Mouse (Mus musculus) kidney, embryonic 14.5 days (tissue): ENCODE results near the gene Gm12184. TPM values are rescaled to one million over a fixed set of nuclear protein-coding genes. Genes with fewer than 3 reads are reported as not detected.
A peak's percentile ranks its signal among the peaks of the same experiment; 100 is the strongest.

ENCODE experiments used
- ATAC-seq: fragments of 200-750 bp; cut with Nextera tagmentation; 2 replicates; pipeline ENCODE4 v1.8.0; 2017; ENCODE audit warnings: moderate number of reproducible peaks, mild to moderate bottlenecking, moderate TSS enrichment, moderate library complexity; ENCODE audit not compliant: low FRiP score, low TSS enrichment
- H3K27ac ChIP-seq: fragments of 300-500 bp; sonication (generic); 2 replicates; pipeline ENCODE4 v1.5.1; 2014; ENCODE audit warnings: low read depth, mild to moderate bottlenecking, low read length, moderate library complexity, mixed read lengths
- H3K27me3 ChIP-seq: fragments of 300-500 bp; sonication (generic); 2 replicates; pipeline ENCODE4 v1.6.1; 2014; ENCODE audit warnings: mild to moderate bottlenecking, low read length; ENCODE audit not compliant: control insufficient read depth, insufficient read depth
- H3K36me3 ChIP-seq: fragments of 300-500 bp; sonication (generic); 2 replicates; pipeline ENCODE4 v1.6.1; 2014; ENCODE audit warnings: low read length, mixed read lengths; ENCODE audit not compliant: control insufficient read depth, insufficient read depth
- H3K4me1 ChIP-seq: fragments of 300-500 bp; sonication (generic); 2 replicates; pipeline ENCODE4 v1.6.1; 2014; ENCODE audit warnings: low read length, mixed read lengths; ENCODE audit not compliant: control insufficient read depth, insufficient read depth
- H3K4me2 ChIP-seq: fragments of 300-500 bp; sonication (generic); replicated peaks from 2 replicates; pipeline ENCODE4 v1.6.1; 2014; ENCODE audit warnings: low read depth, mild to moderate bottlenecking, low read length
- H3K4me3 ChIP-seq: fragments of 300-500 bp; sonication (generic); 2 replicates; pipeline ENCODE4 v1.5.1; 2014; ENCODE audit warnings: mild to moderate bottlenecking, low read length
- H3K9ac ChIP-seq: fragments of 300-500 bp; sonication (generic); 2 replicates; pipeline ENCODE4 v1.6.1; 2014; ENCODE audit warnings: low read depth, mild to moderate bottlenecking, low read length, moderate library complexity
- H3K9me3 ChIP-seq: fragments of 300-500 bp; sonication (generic); 2 replicates; pipeline ENCODE4 v1.6.1; 2016; ENCODE audit warnings: low read length; ENCODE audit not compliant: control insufficient read depth
- WGBS: fragments of 180-500 bp; shearing (Covaris S2); extraction: QIAGEN DNeasy Blood & Tissue Kit; methylation state at CpG from one replicate; pipeline ENCODE4 v1.1.7; 2014; 5-methylcytosine and 5-hydroxymethylcytosine counted together
- polyA plus RNA-seq: library from polyadenylated mRNA; unstranded; fragments of >200 nt; fragmentation: Nextera tagmentation; extraction: Ambion mirVana; gene quantifications from 2 replicates; pipeline ENCODE4 v1.2.1, GENCODE M21; 2014

Gm12184 gene
- polyA plus RNA-seq, 1 experiment from 2014 or later, result 7.6 TPM

DNA sequence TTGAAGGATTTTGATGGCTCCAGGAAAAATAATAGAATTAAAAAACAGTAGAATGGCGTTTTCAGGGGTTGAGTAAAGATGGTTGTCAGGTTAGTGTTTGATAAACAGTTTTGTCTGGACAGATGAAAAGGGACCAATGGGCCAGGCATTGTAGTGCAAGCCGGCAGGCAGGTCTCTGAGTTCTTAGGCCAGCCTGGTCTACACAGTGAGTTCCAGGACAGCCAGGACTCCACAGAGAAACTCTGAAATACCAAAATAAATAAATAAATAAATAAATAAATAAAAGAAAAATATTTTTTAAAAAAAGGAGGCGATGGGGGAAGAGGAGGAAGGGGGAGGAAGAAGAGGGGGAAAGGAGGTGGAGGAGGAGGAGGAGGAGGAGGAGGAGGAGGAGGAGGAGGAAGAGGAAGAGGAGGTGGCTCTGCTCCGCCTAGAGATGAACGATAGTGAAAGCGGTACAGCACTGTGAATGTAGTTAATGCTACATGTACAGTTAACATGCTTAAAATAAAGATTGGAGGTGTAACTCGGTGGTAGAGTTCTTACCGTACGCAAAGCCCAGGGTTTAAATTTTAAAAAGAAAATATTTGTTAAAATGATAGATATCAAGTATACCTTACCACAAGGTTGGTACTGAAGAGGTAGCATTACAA is 6.7 kb upstream of the Gm12184 start:
- Histone ChIP-seq H3K36me3 (no peaks in the 10 kb centered on the region), H3K4me2 (peak overlapping the region; percentile 43), H3K27me3 (peaks cover 4% of the 10 kb centered on the region; the same call in 1 of the 2 replicates), H3K9me3 (no peaks in the 10 kb centered on the region), H3K9ac (no peak overlapping the region), H3K4me3 (peak overlapping the region; percentile 50), H3K27ac (no peak overlapping the region), H3K4me1 (no peaks in the 10 kb centered on the region)
- ATAC-seq, result 0 out of 2 replicates have a peak, but pooled peaks have one; percentile 1
- WGBS, result 41% methylated on average over 9 of the region's 9 CpGs

DNA sequence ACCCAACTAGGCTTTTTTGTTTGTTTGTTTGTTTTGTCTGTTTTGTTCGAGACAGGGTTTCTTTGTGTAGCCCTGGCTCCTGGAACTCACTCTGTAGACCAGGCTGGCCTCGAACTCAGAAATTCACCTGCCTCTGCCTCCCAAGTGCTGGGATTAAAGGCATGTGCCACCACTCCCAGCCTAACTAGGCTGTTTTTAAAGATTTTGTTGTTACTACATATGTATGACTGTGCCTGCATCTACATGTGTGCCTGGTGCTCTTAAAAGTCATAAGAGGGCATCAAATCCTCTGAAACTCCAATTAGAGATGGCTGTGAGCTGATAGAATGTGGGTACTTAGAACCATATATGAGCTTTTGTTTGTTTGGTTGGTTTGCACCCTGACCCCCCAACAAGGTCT is 4.8 kb upstream of the Gm12184 start:
- ATAC-seq, result no peak
- H3K36me3 ChIP-seq, result no peaks in the 10 kb centered on the region
- no peak overlapping the region for H3K4me3 ChIP-seq
- WGBS, result 75% methylated on average over 2 of the region's 2 CpGs
- no peaks in the 10 kb centered on the region for H3K9me3 ChIP-seq
- no peaks in the 10 kb centered on the region for H3K4me1 ChIP-seq
- no peak overlapping the region for H3K9ac ChIP-seq
- H3K27ac ChIP-seq, result no peak overlapping the region
- no peak overlapping the region for H3K4me2 ChIP-seq
- H3K27me3 ChIP-seq, result peaks cover 3% of the 10 kb centered on the region; the same call in 1 of the 2 replicates

DNA sequence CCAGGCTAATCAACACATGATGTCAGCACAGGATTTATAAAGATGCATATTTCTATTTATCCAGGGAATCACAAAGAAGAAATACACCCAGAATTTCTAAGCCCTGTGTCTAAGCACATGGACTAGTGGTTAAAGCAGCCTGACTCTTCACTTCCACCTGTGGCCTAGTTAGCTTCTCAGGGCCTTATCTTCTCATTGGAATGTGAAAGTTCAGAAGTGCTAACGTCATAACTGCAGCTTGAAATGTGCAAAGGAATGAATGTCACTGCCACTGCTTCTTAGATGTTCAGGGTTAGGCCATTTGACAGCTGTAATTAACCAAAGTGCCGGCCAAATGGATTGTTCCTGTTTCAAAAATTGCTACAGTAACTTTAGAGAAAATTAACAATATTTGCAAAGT is 3.8 kb upstream of the Gm12184 start:
- no peak overlapping the region for H3K27ac ChIP-seq
- no peaks in the 10 kb centered on the region for H3K27me3 ChIP-seq
- H3K9me3 ChIP-seq, result no peaks in the 10 kb centered on the region
- no peak for ATAC-seq
- H3K4me3 ChIP-seq, result no peak overlapping the region
- H3K9ac ChIP-seq, result no peak overlapping the region
- no peaks in the 10 kb centered on the region for H3K36me3 ChIP-seq
- no peaks in the 10 kb centered on the region for H3K4me1 ChIP-seq
- H3K4me2 ChIP-seq, result no peak overlapping the region
- 69% methylated on average over 2 of the region's 2 CpGs for WGBS

DNA sequence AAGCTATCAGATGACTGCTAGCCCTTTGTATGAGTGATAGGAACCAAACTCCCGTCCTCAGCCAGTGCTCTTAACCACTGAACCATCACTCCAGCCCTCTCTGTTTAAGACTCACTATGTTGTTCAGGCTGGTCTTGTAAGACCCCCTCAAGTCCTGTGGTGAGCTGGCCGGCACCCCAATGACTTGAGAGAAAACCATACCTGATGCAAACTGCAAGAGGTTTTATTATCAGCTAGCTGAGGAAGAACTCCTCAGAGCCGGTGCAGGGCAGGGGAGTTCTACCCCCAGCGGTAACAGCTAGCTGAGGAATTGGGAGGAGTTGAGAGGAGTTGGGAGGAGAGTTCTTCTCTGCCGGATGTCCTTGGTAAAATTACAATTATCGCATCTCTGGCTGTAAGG is 1.5 kb upstream of the Gm12184 start:
- no peak overlapping the region for H3K4me2 ChIP-seq
- 66% methylated on average over 6 of the region's 6 CpGs for WGBS
- H3K9me3 ChIP-seq, result no peaks in the 10 kb centered on the region
- no peak overlapping the region for H3K27ac ChIP-seq
- no peak overlapping the region for H3K4me3 ChIP-seq
- no peaks in the 10 kb centered on the region for H3K36me3 ChIP-seq
- H3K9ac ChIP-seq, result no peak overlapping the region
- peaks cover 5% of the 10 kb centered on the region; the same call in 1 of the 2 replicates for H3K27me3 ChIP-seq
- ATAC-seq, result no peak
- H3K4me1 ChIP-seq, result 0 out of 2 replicates have a peak, but pooled peaks cover 2% of the 10 kb centered on the region

DNA sequence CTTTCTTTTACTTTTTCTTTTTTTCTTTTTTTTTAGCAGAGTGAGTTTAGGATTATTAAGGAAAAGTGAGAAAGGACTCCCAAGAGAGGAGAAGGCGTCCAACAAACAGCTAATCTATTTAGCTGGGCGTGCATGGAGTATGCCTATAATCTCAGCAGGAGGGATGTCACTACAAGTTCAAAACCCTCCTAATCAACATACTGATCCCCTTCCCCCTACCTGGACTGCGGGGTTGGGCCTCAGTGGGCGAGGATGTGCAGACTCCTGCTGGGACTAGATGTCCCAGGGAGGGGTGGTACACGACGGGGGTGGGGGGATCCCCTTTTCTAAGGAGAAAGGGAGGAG is 269 bp upstream of the Gm12184 start:
- peak overlapping the region; percentile 58; the same call in 1 of the 2 replicates for H3K9ac ChIP-seq
- peaks cover 5% of the 10 kb centered on the region; the same call in 1 of the 2 replicates for H3K27me3 ChIP-seq
- H3K4me1 ChIP-seq, result 0 out of 2 replicates have a peak, but pooled peaks cover 2% of the 10 kb centered on the region
- H3K9me3 ChIP-seq, result no peaks in the 10 kb centered on the region
- H3K27ac ChIP-seq, result peak overlapping the region; percentile 62; the same call in 1 of the 2 replicates
- no peaks in the 10 kb centered on the region for H3K36me3 ChIP-seq
- peak; percentile 37 for ATAC-seq
- peak overlapping the region; percentile 62 for H3K4me2 ChIP-seq
- H3K4me3 ChIP-seq, result peak overlapping the region; percentile 44
- 0% methylated on average over 6 of the region's 6 CpGs for whole genome bisulfite sequencing

DNA sequence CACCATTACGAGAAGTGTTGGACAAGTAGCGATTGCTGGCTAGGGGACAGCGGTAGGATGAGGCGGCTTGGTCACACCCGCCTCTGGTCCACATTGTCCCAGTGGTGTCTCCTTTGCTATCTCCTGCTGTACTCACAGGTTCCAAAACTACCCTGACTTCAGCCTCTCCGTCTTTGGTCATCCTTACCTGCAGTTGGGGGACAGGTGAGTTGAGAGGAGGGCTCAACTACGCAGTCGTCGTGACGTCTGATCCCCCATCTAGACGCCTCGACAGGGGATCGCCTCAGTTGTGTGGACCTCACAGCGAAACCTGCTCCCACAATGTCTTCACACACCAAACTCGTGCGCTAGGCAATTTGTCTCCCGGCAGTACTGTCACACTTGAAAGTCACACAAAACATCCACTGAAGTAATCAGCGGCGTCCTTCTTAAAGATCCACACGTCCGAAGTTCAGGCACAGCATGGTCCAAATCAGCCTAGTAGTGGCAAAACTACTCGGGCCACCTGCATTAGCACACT is 2.1 kb downstream of the Gm12184 start:
- WGBS, result 5% methylated on average over 22 of the region's 22 CpGs
- Histone ChIP-seq H3K27ac (no peak overlapping the region), H3K9ac (peak overlapping the region; percentile 40; the same call in 1 of the 2 replicates), H3K4me2 (peak overlapping the region; percentile 72), H3K4me3 (peak overlapping the region; percentile 47), H3K36me3 (no peaks in the 10 kb centered on the region), H3K27me3 (peaks cover 5% of the 10 kb centered on the region; the same call in 1 of the 2 replicates), H3K4me1 (0 out of 2 replicates have a peak, but pooled peaks cover 2% of the 10 kb centered on the region), H3K9me3 (no peaks in the 10 kb centered on the region)
- ATAC-seq, result no peak

DNA sequence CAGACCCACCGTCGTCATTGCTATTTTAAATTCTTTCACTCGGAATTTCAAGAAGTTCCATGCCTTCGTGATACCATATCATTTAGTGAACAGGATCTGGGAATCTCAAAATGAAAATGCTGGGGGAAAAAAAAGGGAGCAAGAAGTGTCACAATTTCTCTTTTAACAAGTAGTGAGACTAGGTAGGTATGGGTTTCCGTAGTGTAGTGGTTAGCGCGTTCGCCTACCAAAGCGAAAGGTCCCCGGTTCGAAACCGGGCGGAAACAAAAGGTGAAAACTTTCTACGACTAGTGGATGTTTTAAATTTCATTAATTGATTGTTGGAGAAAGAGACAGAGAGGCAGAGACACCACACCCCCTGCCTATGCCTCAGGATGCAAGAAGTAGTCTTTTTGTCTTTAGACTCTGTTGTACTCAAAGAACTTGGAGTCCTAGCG is 2.9 kb downstream of the Gm12184 start:
- Histone ChIP-seq H3K4me2 (peak overlapping the region; percentile 72), H3K36me3 (no peaks in the 10 kb centered on the region), H3K4me3 (peak overlapping the region; percentile 47), H3K27me3 (peaks cover 5% of the 10 kb centered on the region; the same call in 1 of the 2 replicates), H3K9ac (peak overlapping the region; percentile 40; the same call in 1 of the 2 replicates), H3K9me3 (no peaks in the 10 kb centered on the region), H3K27ac (no peak overlapping the region), H3K4me1 (0 out of 2 replicates have a peak, but pooled peaks cover 2% of the 10 kb centered on the region)
- 0 out of 2 replicates have a peak, but pooled peaks have one; percentile 26 for ATAC-seq
- 1% methylated on average over 15 of the region's 15 CpGs for WGBS

DNA sequence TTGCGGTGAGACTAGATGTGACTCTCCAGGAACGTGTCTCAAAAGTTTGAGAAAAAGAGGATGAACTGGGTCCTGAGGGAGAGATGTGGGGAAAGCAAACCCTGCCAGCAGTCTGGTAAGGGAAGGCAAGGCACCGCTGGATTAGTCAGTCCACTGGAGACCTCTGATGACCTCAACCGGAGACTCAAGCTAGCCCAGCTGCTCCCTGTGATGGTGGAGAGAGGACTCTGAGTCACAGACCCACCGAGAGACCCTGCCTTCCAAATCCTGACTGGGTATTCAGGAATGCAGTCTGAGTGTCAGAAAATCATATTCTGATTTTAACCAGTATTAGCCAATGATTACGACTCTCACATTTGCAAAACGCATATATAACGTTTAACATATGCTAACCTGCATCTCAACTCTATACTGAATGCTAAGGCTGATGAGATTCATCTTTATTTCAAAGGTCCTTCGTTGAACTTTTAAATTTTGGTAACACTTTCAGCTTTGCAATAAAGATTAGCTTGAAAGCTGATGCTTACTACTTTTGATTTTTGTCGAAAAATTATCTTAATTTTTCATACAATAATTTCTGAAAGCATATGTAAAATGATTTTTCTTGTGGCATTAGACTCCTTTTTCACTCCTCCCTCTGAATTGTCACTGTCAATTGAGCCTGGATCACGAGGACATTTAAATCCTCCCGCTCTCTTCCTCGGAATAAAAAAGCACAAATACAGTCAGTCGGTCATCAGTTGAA is 3.5 kb downstream of the Gm12184 start:
- Histone ChIP-seq H3K9ac (no peak overlapping the region), H3K27me3 (peaks cover 5% of the 10 kb centered on the region; the same call in 1 of the 2 replicates), H3K36me3 (no peaks in the 10 kb centered on the region), H3K9me3 (no peaks in the 10 kb centered on the region), H3K4me2 (peak overlapping the region; percentile 72), H3K4me3 (peak overlapping the region; percentile 47), H3K4me1 (0 out of 2 replicates have a peak, but pooled peaks cover 2% of the 10 kb centered on the region), H3K27ac (no peak overlapping the region)
- no peak for ATAC-seq
- 38% methylated on average over 14 of the region's 14 CpGs for WGBS
